28 mouse cellular contexts compared by ENCODE assay signal in genomic region chr15:67315202-67315601, GRCm38 (mm10).
DNase-seq lines count a peak whose midpoint lies in the region; ATAC-seq and TF ChIP-seq lines count a peak whose summit lies in the region.
"Had no signal": no experiment of that assay in that cellular context is flagged by ENCODE, and none has a peak within 500 bp of the region (broad histone marks: within the 10 kb centered on the region; RNA-seq: fewer than 3 reads in every experiment).

No protein-coding gene starts in this region.

- H3K4me2 ChIP-seq in kidney, embryonic 16.5 days (replicated peaks; ENCODE audit: low read depth, low read length) = no peak overlapping the region
- H3K4me2 ChIP-seq in liver, postnatal 0 days (ENCODE audit: low read depth, low read length) = no peak overlapping the region
- no peak overlapping the region for H3K4me2 ChIP-seq in intestine, postnatal 0 days (replicated peaks; ENCODE audit: low read depth)
- H3K4me2 ChIP-seq in stomach, postnatal 0 days (replicated peaks; ENCODE audit: low read depth) = no peak overlapping the region
- H3K4me2 ChIP-seq: embryonic facial prominence, embryonic 13.5 days; embryonic facial prominence, embryonic 15.5 days; forebrain, embryonic 12.5 days had no signal

- H3K36me3 ChIP-seq in kidney, adult 2 months (ENCODE audit: control insufficient read depth, insufficient read depth, low read length) = no peaks in the 10 kb centered on the region
- H3K36me3 ChIP-seq in kidney, embryonic 16.5 days (ENCODE audit: insufficient read depth, low read length) = no peaks in the 10 kb centered on the region
- H3K36me3 ChIP-seq in liver, adult 2 months (ENCODE audit: control insufficient read depth, insufficient read depth, low read length) = no peaks in the 10 kb centered on the region
- H3K36me3 ChIP-seq in liver, postnatal 0 days (replicated peaks; ENCODE audit: insufficient read depth, low read length) = no peaks in the 10 kb centered on the region
- no peaks in the 10 kb centered on the region for H3K36me3 ChIP-seq in intestine, postnatal 0 days (ENCODE audit: control insufficient read depth, insufficient read depth)
- H3K36me3 ChIP-seq in stomach, postnatal 0 days (ENCODE audit: control insufficient read depth, insufficient read depth, low read length) = no peaks in the 10 kb centered on the region
- H3K36me3 ChIP-seq: embryonic facial prominence, embryonic 13.5 days; embryonic facial prominence, embryonic 15.5 days; forebrain, embryonic 10.5 days; forebrain, embryonic 12.5 days; G1E had no signal

- no peaks in the 10 kb centered on the region for H3K4me1 ChIP-seq in kidney, adult 2 months (ENCODE audit: control insufficient read depth, insufficient read depth, low read length)
- no peaks in the 10 kb centered on the region for H3K4me1 ChIP-seq in kidney, embryonic 16.5 days (ENCODE audit: insufficient read depth, low read length)
- peaks cover 2% of the 10 kb centered on the region; the same call in 1 of the 2 replicates for H3K4me1 ChIP-seq in liver, adult 2 months (ENCODE audit: control insufficient read depth, insufficient read depth, low read length)
- no peaks in the 10 kb centered on the region; the same call in 1 of the 2 replicates for H3K4me1 ChIP-seq in liver, postnatal 0 days (ENCODE audit: insufficient read depth)
- 0 out of 2 replicates have a peak, but pooled peaks cover 2% of the 10 kb centered on the region for H3K4me1 ChIP-seq in intestine, postnatal 0 days (replicated peaks; ENCODE audit: control insufficient read depth, insufficient read depth, low read length)
- H3K4me1 ChIP-seq in stomach, postnatal 0 days (replicated peaks; ENCODE audit: control insufficient read depth, insufficient read depth) = no peaks in the 10 kb centered on the region
- H3K4me1 ChIP-seq: embryonic facial prominence, embryonic 13.5 days; embryonic facial prominence, embryonic 15.5 days; forebrain, embryonic 10.5 days; forebrain, embryonic 12.5 days had no signal

- DNase-seq in kidney, adult 2 months = peak; percentile 27
- peak; percentile 53 for DNase-seq in liver, adult 2 months (ENCODE audit: extremely low read depth, low read depth, low spot score)
- DNase-seq in liver, postnatal 0 days = no peak
- peak; percentile 17 for DNase-seq in stomach, postnatal 0 days (ENCODE audit: low spot score)
- DNase-seq in urinary bladder, postnatal 25 days (ENCODE audit: low spot score) = no peak
- no peak for DNase-seq in embryo, embryonic 9.5 days (ENCODE audit: extremely low spot score)
- DNase-seq: adrenal gland, adult 8-10 months; adrenal gland, postnatal 14 days; adrenal gland, postnatal 36 days; B cell, adult 2 months; cerebellum, adult 11-12 months; cerebellum, adult 2 months; cerebellum, adult 9-10 months; cerebellum, postnatal 10 days; cerebellum, postnatal 25 days had no signal

- TF ChIP-seq POLR2A in kidney, adult 2 months (IDR thresholded peaks at IDR 0.05; ENCODE audit: low read depth, low read length) = no peak
- no peak for TF ChIP-seq POLR2A in liver, adult 2 months (IDR thresholded peaks at IDR 0.05; ENCODE audit: extremely low read depth, insufficient read depth, low read length)

- 59% methylated on average over 1 of the region's 1 CpGs for WGBS in kidney, adult 2 months
- WGBS in kidney, embryonic 16.5 days = 82% methylated on average over 1 of the region's 1 CpGs
- WGBS in liver, adult 2 months = 28% methylated on average over 1 of the region's 1 CpGs
- 69% methylated on average over 1 of the region's 1 CpGs for WGBS in liver, postnatal 0 days (ENCODE audit: insufficient replicate concordance)
- 32% methylated on average over 1 of the region's 1 CpGs for WGBS in intestine, postnatal 0 days
- 82% methylated on average over 1 of the region's 1 CpGs for WGBS in stomach, postnatal 0 days

- no peaks in the 10 kb centered on the region for H3K79me2 ChIP-seq in liver, adult 2 months (ENCODE audit: control insufficient read depth, insufficient read depth, low read length)

- no peak overlapping the region for H3K9ac ChIP-seq in kidney, embryonic 16.5 days (replicated peaks; ENCODE audit: low read length)
- H3K9ac ChIP-seq in liver, adult 2 months (ENCODE audit: low read depth, low read length) = no peak overlapping the region
- H3K9ac ChIP-seq in liver, postnatal 0 days (replicated peaks) = no peak overlapping the region
- H3K9ac ChIP-seq in intestine, postnatal 0 days (ENCODE audit: low read depth, low read length) = no peak overlapping the region
- no peak overlapping the region for H3K9ac ChIP-seq in stomach, postnatal 0 days (ENCODE audit: low read length)
- H3K9ac ChIP-seq: embryonic facial prominence, embryonic 13.5 days; embryonic facial prominence, embryonic 15.5 days; forebrain, embryonic 12.5 days had no signal

- no peak for ATAC-seq in kidney, embryonic 16.5 days (ENCODE audit: low FRiP score, low TSS enrichment)
- ATAC-seq in liver, postnatal 0 days = no peak
- peak; percentile 65 for ATAC-seq in intestine, postnatal 0 days
- peak; percentile 72; the same call in 1 of the 2 replicates for ATAC-seq in stomach, postnatal 0 days (ENCODE audit: low FRiP score, low TSS enrichment)
- ATAC-seq: activated CD4-positive, CD25-positive, alpha-beta regulatory T cell, adult 4 months; CD4-positive, CD25-positive, alpha-beta regulatory T cell, adult 4 months; forebrain, embryonic 14.5 days; Patski had no signal

- no peaks in the 10 kb centered on the region for H3K9me3 ChIP-seq in kidney, embryonic 16.5 days (ENCODE audit: low read length)
- H3K9me3 ChIP-seq in liver, postnatal 0 days (ENCODE audit: low read length) = no peaks in the 10 kb centered on the region
- H3K9me3 ChIP-seq in intestine, postnatal 0 days (ENCODE audit: control insufficient read depth) = no peaks in the 10 kb centered on the region
- no peaks in the 10 kb centered on the region for H3K9me3 ChIP-seq in stomach, postnatal 0 days (ENCODE audit: control insufficient read depth, low read length)
- H3K9me3 ChIP-seq: embryonic facial prominence, embryonic 13.5 days; embryonic facial prominence, embryonic 15.5 days; forebrain, embryonic 10.5 days; forebrain, embryonic 12.5 days; G1E had no signal

- no peak for TF ChIP-seq EP300 in liver, postnatal 0 days (IDR thresholded peaks at IDR 0.05; ENCODE audit: low read depth)
- TF ChIP-seq EP300 in stomach, postnatal 0 days (optimal IDR thresholded peaks at IDR 0.05) = no peak

- no peak for TF ChIP-seq CTCF in kidney, adult 2 months (conservative IDR thresholded peaks at IDR 0.05; ENCODE audit: insufficient read depth, insufficient read length, low read depth, low read length)
- TF ChIP-seq CTCF in liver, adult 2 months (IDR thresholded peaks at IDR 0.05; ENCODE audit: low read depth, low read length) = no peak
- TF ChIP-seq CTCF in liver, postnatal 0 days (IDR thresholded peaks at IDR 0.05; ENCODE audit: low read depth) = no peak
- no peak for TF ChIP-seq CTCF in intestine, postnatal 0 days (IDR thresholded peaks at IDR 0.05; ENCODE audit: low read depth)
- no peak for TF ChIP-seq CTCF in stomach, postnatal 0 days (IDR thresholded peaks at IDR 0.05; ENCODE audit: low read depth)

- no peaks in the 10 kb centered on the region for H3K27me3 ChIP-seq in kidney, adult 2 months (replicated peaks; ENCODE audit: control insufficient read depth, insufficient read depth, low read length)
- H3K27me3 ChIP-seq in kidney, embryonic 16.5 days (ENCODE audit: insufficient read depth, low read length) = no peaks in the 10 kb centered on the region
- no peaks in the 10 kb centered on the region for H3K27me3 ChIP-seq in liver, adult 2 months (ENCODE audit: control insufficient read depth, insufficient read depth, low read length)
- H3K27me3 ChIP-seq in liver, postnatal 0 days (ENCODE audit: insufficient read depth, low read length) = no peaks in the 10 kb centered on the region
- H3K27me3 ChIP-seq in intestine, postnatal 0 days (replicated peaks; ENCODE audit: control insufficient read depth, insufficient read depth, low read length) = no peaks in the 10 kb centered on the region
- H3K27me3 ChIP-seq in stomach, postnatal 0 days (ENCODE audit: control insufficient read depth, insufficient read depth, low read length) = no peaks in the 10 kb centered on the region
- H3K27me3 ChIP-seq: CH12.LX; embryonic facial prominence, embryonic 13.5 days; embryonic facial prominence, embryonic 15.5 days; forebrain, embryonic 12.5 days; Patski had no signal

- no peak overlapping the region for H3K27ac ChIP-seq in kidney, adult 2 months (ENCODE audit: insufficient read depth, low read depth, low read length)
- no peak overlapping the region for H3K27ac ChIP-seq in kidney, embryonic 16.5 days (ENCODE audit: low read length)
- no peak overlapping the region for H3K27ac ChIP-seq in liver, adult 2 months (replicated peaks; ENCODE audit: insufficient read depth, low read depth, low read length)
- no peak overlapping the region for H3K27ac ChIP-seq in liver, postnatal 0 days (ENCODE audit: low read depth)
- H3K27ac ChIP-seq in intestine, postnatal 0 days (ENCODE audit: low read depth, low read length) = no peak overlapping the region
- H3K27ac ChIP-seq in stomach, postnatal 0 days (replicated peaks) = no peak overlapping the region
- H3K27ac ChIP-seq: embryonic facial prominence, embryonic 13.5 days; embryonic facial prominence, embryonic 15.5 days; forebrain, embryonic 10.5 days; forebrain, embryonic 12.5 days had no signal

- no peak overlapping the region for H3K4me3 ChIP-seq in kidney, adult 2 months (ENCODE audit: insufficient read depth, low read depth, low read length)
- H3K4me3 ChIP-seq in kidney, embryonic 16.5 days (ENCODE audit: low read length) = no peak overlapping the region
- H3K4me3 ChIP-seq in liver, adult 2 months (ENCODE audit: insufficient read depth, low read depth, low read length) = no peak overlapping the region
- no peak overlapping the region for H3K4me3 ChIP-seq in liver, postnatal 0 days (ENCODE audit: low read depth, low read length)
- H3K4me3 ChIP-seq in intestine, postnatal 0 days (ENCODE audit: low read depth, low read length) = no peak overlapping the region
- no peak overlapping the region for H3K4me3 ChIP-seq in stomach, postnatal 0 days (ENCODE audit: low read depth, low read length)
- H3K4me3 ChIP-seq: embryonic facial prominence, embryonic 13.5 days; embryonic facial prominence, embryonic 15.5 days; erythroblast, embryonic 14.5 days; forebrain, embryonic 10.5 days; forebrain, embryonic 12.5 days had no signal

Comparison
In these comparisons a context has a peak if more than half of its experiments do, and no peak if none do; other contexts are left out.
1. DNase-seq: peak in kidney, adult 2 months (single experiment), liver, adult 2 months (single experiment) and stomach, postnatal 0 days (single experiment); none in liver, postnatal 0 days (single experiment), urinary bladder, postnatal 25 days (single experiment) and embryo, embryonic 9.5 days (single experiment).
2. ATAC-seq: peak in intestine, postnatal 0 days (single experiment) and stomach, postnatal 0 days (single experiment); none in kidney, embryonic 16.5 days (single experiment) and liver, postnatal 0 days (single experiment).